Comparison of ENCODE assay signal across 15 mouse cellular contexts in the genomic region with DNA sequence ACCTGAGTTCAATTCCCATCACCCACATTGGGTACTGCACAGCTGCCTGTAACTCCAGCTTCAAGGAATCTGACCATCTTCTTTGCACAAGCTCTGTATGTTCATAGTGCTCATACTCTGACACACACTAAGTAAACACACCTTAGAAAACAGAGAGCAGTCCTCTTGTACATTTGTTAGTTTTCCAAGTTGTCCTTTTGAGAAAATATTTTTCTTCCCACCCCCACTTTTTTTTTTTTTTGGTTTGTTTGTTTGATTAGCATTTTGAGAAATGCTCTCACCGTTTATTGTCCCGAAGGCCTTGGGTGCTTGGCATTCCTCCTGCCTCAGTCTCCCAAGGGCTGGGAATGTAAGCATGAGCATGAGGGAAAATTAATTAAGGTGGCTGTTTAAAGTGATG. TPM values are rescaled to one million over a fixed set of nuclear protein-coding genes. Genes with fewer than 3 reads are reported as not detected.
"Had no signal": no experiment of that assay in that cellular context is flagged by ENCODE, and none has a peak within 500 bp of the region (broad histone marks: within the 10 kb centered on the region; RNA-seq: fewer than 3 reads in every experiment).

No protein-coding gene starts in this region.

- H3K9ac ChIP-seq: liver, embryonic 15.5 days; liver, postnatal 0 days; lung, embryonic 15.5 days; midbrain, embryonic 12.5 days; neural tube, embryonic 12.5 days; stomach, embryonic 15.5 days had no signal

- H3K4me3 ChIP-seq: liver, embryonic 15.5 days; lung, embryonic 15.5 days; megakaryocyte, embryonic 14.5 days; midbrain, embryonic 12.5 days; neural tube, embryonic 12.5 days; stomach, embryonic 15.5 days had no signal

- H3K4me1 ChIP-seq: liver, embryonic 15.5 days; lung, embryonic 15.5 days; megakaryocyte, embryonic 14.5 days; midbrain, embryonic 12.5 days; neural tube, embryonic 12.5 days; stomach, embryonic 15.5 days had no signal

- H3K27ac ChIP-seq: liver, embryonic 15.5 days; lung, embryonic 15.5 days; macrophage; midbrain, embryonic 12.5 days; neural tube, embryonic 12.5 days; stomach, embryonic 15.5 days; stomach, postnatal 0 days had no signal

- DNase-seq: liver, postnatal 0 days; lung, adult 2 months; lung, postnatal 14 days; midbrain, embryonic 14.5 days; right cerebral cortex, postnatal 14 days; thymus, postnatal 25 days; thymus, postnatal 4 days had no signal

- H3K9me3 ChIP-seq: liver, embryonic 15.5 days; lung, embryonic 15.5 days; megakaryocyte, embryonic 14.5 days; midbrain, embryonic 12.5 days; neural tube, embryonic 12.5 days; stomach, embryonic 15.5 days had no signal

- H3K27me3 ChIP-seq: liver, embryonic 15.5 days; lung, embryonic 15.5 days; megakaryocyte, embryonic 14.5 days; midbrain, embryonic 12.5 days; neural tube, embryonic 12.5 days; stomach, embryonic 15.5 days had no signal

RNA-seq across cellular contexts. Expression of a gene that starts 58.4 kb away (rescaled TPM):
- polyA plus RNA-seq: macrophage had no signal
